Mouse (Mus musculus): Measurements from ENCODE around the gene Gm31571. TPM values are rescaled to one million over a fixed set of nuclear protein-coding genes. Genes with fewer than 3 reads are reported as not detected.
"Not testable (repeated sequence)": the region's sequence is repeated elsewhere in the genome, so short reads cannot be mapped to it uniquely, and the experiment has no call there.

Gm31571 gene
- total RNA-seq (2015; ENCODE audit: low replicate concordance) (not detected in 2 replicates), total RNA-seq (2017; ENCODE audit: low replicate concordance) (not detected in 2 replicates)

GRCm38 (mm10) chrY:22051253-22051652 is at the start of gene Gm31571:
Gene Gm31571 (minus strand): TSS chrY:22051353.
- ATAC-seq (replicated peaks; ENCODE audit: low FRiP score, poor library complexity, severe bottlenecking) = not testable (repeated sequence)

All from erythroblast, adult 5-6 weeks (primary cell).